Mouse (Mus musculus): ENCODE data around the gene Chpf. TPM values are rescaled to one million over a fixed set of nuclear protein-coding genes. Genes with fewer than 3 reads are reported as not detected.

The Chpf gene
- total RNA-seq, 1 experiment from 2014 or later, result 4.3 TPM

- ATAC-seq (replicated peaks; ENCODE audit: insufficient number of reproducible peaks, low FRiP score, low TSS enrichment, poor library complexity, severe bottlenecking), result peak; percentile 62; the same call in 1 of the 2 replicates
Measured at GRCm38 (mm10) chr1:75445751-75446611, 33.1 kb downstream of the Chpf start.

- no peak for ATAC-seq (replicated peaks; ENCODE audit: insufficient number of reproducible peaks, low FRiP score, low TSS enrichment, poor library complexity, severe bottlenecking)
Measured at GRCm38 (mm10) chr1:75445141-75445701, 33.9 kb downstream of the Chpf start.

- ATAC-seq (replicated peaks; ENCODE audit: insufficient number of reproducible peaks, low FRiP score, low TSS enrichment, poor library complexity, severe bottlenecking), result no peak
Measured at GRCm38 (mm10) chr1:75444208-75444607, 34.9 kb downstream of the Chpf start.

GRCm38 (mm10) chr1:75443247-75444024, 35.7 kb downstream of the Chpf start:
- ATAC-seq (replicated peaks; ENCODE audit: insufficient number of reproducible peaks, low FRiP score, low TSS enrichment, poor library complexity, severe bottlenecking), result no peak

- no peak for ATAC-seq (replicated peaks; ENCODE audit: insufficient number of reproducible peaks, low FRiP score, low TSS enrichment, poor library complexity, severe bottlenecking)
Measured at GRCm38 (mm10) chr1:75442811-75443210, 36.3 kb downstream of the Chpf start.

GRCm38 (mm10) chr1:75442171-75442570, 36.9 kb downstream of the Chpf start:
- ATAC-seq (replicated peaks; ENCODE audit: insufficient number of reproducible peaks, low FRiP score, low TSS enrichment, poor library complexity, severe bottlenecking), result no peak

- no peak for ATAC-seq (replicated peaks; ENCODE audit: insufficient number of reproducible peaks, low FRiP score, low TSS enrichment, poor library complexity, severe bottlenecking)
Measured at GRCm38 (mm10) chr1:75441471-75441996, 37.6 kb downstream of the Chpf start.

- ATAC-seq (replicated peaks; ENCODE audit: insufficient number of reproducible peaks, low FRiP score, low TSS enrichment, poor library complexity, severe bottlenecking), result no peak
Measured at GRCm38 (mm10) chr1:75440661-75441060, 38.4 kb downstream of the Chpf start.

- ATAC-seq (replicated peaks; ENCODE audit: insufficient number of reproducible peaks, low FRiP score, low TSS enrichment, poor library complexity, severe bottlenecking), result no peak
Measured at GRCm38 (mm10) chr1:75438782-75439181, 40.3 kb downstream of the Chpf start.

- peak; percentile 81 for ATAC-seq (replicated peaks; ENCODE audit: insufficient number of reproducible peaks, low FRiP score, low TSS enrichment, poor library complexity, severe bottlenecking)
Measured at GRCm38 (mm10) chr1:75435475-75436328, 43.4 kb downstream of the Chpf start, which contains the start of gene Gmppa. Gene Gmppa, plus strand, starts transcription at chr1:75435930.

GRCm38 (mm10) chr1:75425796-75426471, 53.2 kb downstream of the Chpf start:
- no peak for ATAC-seq (replicated peaks; ENCODE audit: insufficient number of reproducible peaks, low FRiP score, low TSS enrichment, poor library complexity, severe bottlenecking)

Other genes starting within 250 kb of the Chpf start
- gene A630095N17Rik, start 247.2 kb downstream of the Chpf start, total RNA-seq (2017), result not detected in 3 replicates
- gene Dnajb2, start 242.9 kb downstream of the Chpf start, total RNA-seq (2017), result 22.6 to 64.3 TPM (median 30.7 TPM) in 3 replicates
- not detected in 3 replicates for gene Ptprn, start 214.8 kb downstream of the Chpf start, total RNA-seq (2017)
- not detected in 3 replicates for gene Resp18, start 200.9 kb downstream of the Chpf start, total RNA-seq (2017)
- 24.0 to 37.3 TPM (median 32.1 TPM) in 3 replicates for gene Dnpep, start 161.3 kb downstream of the Chpf start, total RNA-seq (2017)
- gene Des, start 119.0 kb downstream of the Chpf start, total RNA-seq (2017), result not detected in 3 replicates
- 0.49 TPM in 1 of 3 replicates, not detected in the others for gene Speg, start 104.0 kb downstream of the Chpf start, total RNA-seq (2017)
- gene Gmppa, start 43.4 kb downstream of the Chpf start, total RNA-seq (2017), result 39.2 to 56.0 TPM (median 55.4 TPM) in 3 replicates
- gene Asic4, start 28.9 kb downstream of the Chpf start, total RNA-seq (2017), result not detected in 3 replicates
- gene Tmem198, start 225 bp upstream of the Chpf start, total RNA-seq (2017), result 0.21 to 3.7 TPM (median 0.86 TPM) in 3 replicates
- not detected in 3 replicates for gene Obsl1, start 27.1 kb upstream of the Chpf start, total RNA-seq (2017)
- gene Inha, start 27.8 kb upstream of the Chpf start, total RNA-seq (2017), result not detected in 3 replicates
- gene Stk11ip, start 42.2 kb upstream of the Chpf start, total RNA-seq (2017), result 19.2 to 30.0 TPM (median 26.6 TPM) in 3 replicates
- gene Slc4a3, start 67.0 kb upstream of the Chpf start, total RNA-seq (2017), result 0.21 TPM in 1 of 3 replicates, not detected in the others

Data from monocyte, adult 5-6 weeks (primary cell).